Mouse (Mus musculus): ENCODE data around the gene Map6. TPM values are rescaled to one million over a fixed set of nuclear protein-coding genes. Genes with fewer than 3 reads are reported as not detected.

Gene Map6
- polyA plus RNA-seq, 1 experiment, result 77.7 TPM

GRCm38 (mm10) chr7:99263509-99263908 is 3.7 kb upstream of the Map6 start:
- DNase-seq (ENCODE audit: extremely low spot score in 1 of 2, low spot score in 1 of 2), result no peak

- no peak for DNase-seq (ENCODE audit: extremely low spot score in 1 of 2, low spot score in 1 of 2)
Observed at GRCm38 (mm10) chr7:99264597-99264996, 2.6 kb upstream of the Map6 start.

- DNase-seq (ENCODE audit: extremely low spot score in 1 of 2, low spot score in 1 of 2), result peak; percentile 66 to 87
Observed at GRCm38 (mm10) chr7:99267897-99268505, 754 bp downstream of the Map6 start.

- DNase-seq (ENCODE audit: extremely low spot score in 1 of 2, low spot score in 1 of 2), result no peak
Observed at GRCm38 (mm10) chr7:99268506-99268900, 1.3 kb downstream of the Map6 start.

GRCm38 (mm10) chr7:99268951-99269945 is 2.0 kb downstream of the Map6 start:
- no peak for DNase-seq (ENCODE audit: extremely low spot score in 1 of 2, low spot score in 1 of 2)

- DNase-seq (ENCODE audit: extremely low spot score in 1 of 2, low spot score in 1 of 2), result no peak
Observed at GRCm38 (mm10) chr7:99271630-99272029, 4.4 kb downstream of the Map6 start.

GRCm38 (mm10) chr7:99275131-99275530 is 7.9 kb downstream of the Map6 start:
- no peak for DNase-seq (ENCODE audit: extremely low spot score in 1 of 2, low spot score in 1 of 2)

GRCm38 (mm10) chr7:99276679-99277078 is 9.4 kb downstream of the Map6 start:
- no peak for DNase-seq (ENCODE audit: extremely low spot score in 1 of 2, low spot score in 1 of 2)

- no peak for DNase-seq (ENCODE audit: extremely low spot score in 1 of 2, low spot score in 1 of 2)
Observed at GRCm38 (mm10) chr7:99278309-99278708, 11.1 kb downstream of the Map6 start.

- no peak for DNase-seq (ENCODE audit: extremely low spot score in 1 of 2, low spot score in 1 of 2)
Observed at GRCm38 (mm10) chr7:99279586-99279985, 12.3 kb downstream of the Map6 start.

- peak; percentile 56 to 70 for DNase-seq (ENCODE audit: extremely low spot score in 1 of 2, low spot score in 1 of 2)
Observed at GRCm38 (mm10) chr7:99287287-99287686, 20.0 kb downstream of the Map6 start.

GRCm38 (mm10) chr7:99290008-99290407 is 22.8 kb downstream of the Map6 start:
- DNase-seq (ENCODE audit: extremely low spot score in 1 of 2, low spot score in 1 of 2), result no peak

GRCm38 (mm10) chr7:99290925-99291324 is 23.7 kb downstream of the Map6 start:
- DNase-seq (ENCODE audit: extremely low spot score in 1 of 2, low spot score in 1 of 2), result no peak

- no peak for DNase-seq (ENCODE audit: extremely low spot score in 1 of 2, low spot score in 1 of 2)
Observed at GRCm38 (mm10) chr7:99294198-99294780, 27.0 kb downstream of the Map6 start.

GRCm38 (mm10) chr7:99295104-99295503 is 27.9 kb downstream of the Map6 start:
- DNase-seq (ENCODE audit: extremely low spot score in 1 of 2, low spot score in 1 of 2), result peak in 1 of 2 experiments; percentile 46

- DNase-seq (ENCODE audit: extremely low spot score in 1 of 2, low spot score in 1 of 2), result no peak
Observed at GRCm38 (mm10) chr7:99300650-99301175, 33.5 kb downstream of the Map6 start.

- DNase-seq (ENCODE audit: extremely low spot score in 1 of 2, low spot score in 1 of 2), result no peak
Observed at GRCm38 (mm10) chr7:99304029-99304428, 36.8 kb downstream of the Map6 start.

GRCm38 (mm10) chr7:99304949-99305372 is 37.7 kb downstream of the Map6 start:
- peak in 1 of 2 experiments; percentile 72 for DNase-seq (ENCODE audit: extremely low spot score in 1 of 2, low spot score in 1 of 2)

GRCm38 (mm10) chr7:99305688-99306087 is 38.4 kb downstream of the Map6 start:
- no peak for DNase-seq (ENCODE audit: extremely low spot score in 1 of 2, low spot score in 1 of 2)

- no peak for DNase-seq (ENCODE audit: extremely low spot score in 1 of 2, low spot score in 1 of 2)
Observed at GRCm38 (mm10) chr7:99306640-99307039, 39.4 kb downstream of the Map6 start.

- DNase-seq (ENCODE audit: extremely low spot score in 1 of 2, low spot score in 1 of 2), result no peak
Observed at GRCm38 (mm10) chr7:99311433-99311832, 44.2 kb downstream of the Map6 start.
